Comparison of ENCODE assay signal across 17 mouse cellular contexts in the genomic region with DNA sequence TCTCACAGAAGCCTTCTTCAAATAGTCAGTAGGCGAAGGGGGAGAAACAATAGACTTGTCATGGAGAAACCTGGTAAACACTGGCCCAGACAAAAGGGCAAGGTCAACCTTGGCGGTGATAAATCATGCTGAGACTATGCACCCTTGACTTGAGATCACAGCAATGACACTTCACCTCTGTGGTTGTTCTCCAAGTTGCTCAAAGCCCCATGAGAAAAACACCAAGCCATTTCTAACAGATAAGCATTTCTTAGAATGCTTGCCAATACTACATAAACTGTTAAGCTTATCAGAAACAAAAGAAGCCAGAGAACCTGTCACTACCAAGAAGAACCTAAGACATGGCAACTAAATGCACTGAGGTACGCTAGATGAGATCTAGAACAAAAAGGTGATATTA.
A peak's percentile ranks its signal among the peaks of the same experiment; 100 is the strongest.
DNase-seq lines count a peak whose midpoint lies in the region; ATAC-seq and TF ChIP-seq lines count a peak whose summit lies in the region.
"Had no signal": no experiment of that assay in that cellular context is flagged by ENCODE, and none has a peak within 500 bp of the region (broad histone marks: within the 10 kb centered on the region; RNA-seq: fewer than 3 reads in every experiment).

No protein-coding gene starts in this region.

- H3K4me2 ChIP-seq in liver, embryonic 14.5 days (ENCODE audit: low read depth) = no peak overlapping the region
- H3K4me2 ChIP-seq: embryonic facial prominence, embryonic 13.5 days had no signal

- no peak for TF ChIP-seq POLR2A in kidney, adult 2 months (IDR thresholded peaks at IDR 0.05; ENCODE audit: low read depth, low read length)

- peak; percentile 47 for ATAC-seq in G1E (ENCODE audit: extremely low read depth, insufficient number of reproducible peaks, low FRiP score, poor library complexity, severe bottlenecking)
- peak; percentile 70 for ATAC-seq in liver, embryonic 14.5 days (ENCODE audit: insufficient read depth)
- ATAC-seq: forebrain, embryonic 14.5 days; intestine, embryonic 16.5 days; Patski had no signal

- no peaks in the 10 kb centered on the region; the same call in 1 of the 2 replicates for H3K27me3 ChIP-seq in kidney, adult 2 months (replicated peaks; ENCODE audit: control insufficient read depth, insufficient read depth, low read length)
- no peaks in the 10 kb centered on the region for H3K27me3 ChIP-seq in G1E (ENCODE audit: insufficient read depth, low read length)
- H3K27me3 ChIP-seq in liver, embryonic 14.5 days (ENCODE audit: control insufficient read depth, insufficient read depth, low read length) = no peaks in the 10 kb centered on the region
- H3K27me3 ChIP-seq: embryonic facial prominence, embryonic 13.5 days; Patski had no signal

- 79% methylated on average over 3 of the region's 3 CpGs for WGBS in kidney, adult 2 months
- 24% methylated on average over 3 of the region's 3 CpGs for WGBS in liver, embryonic 14.5 days (ENCODE audit: insufficient replicate concordance)

- H3K4me1 ChIP-seq in kidney, adult 2 months (ENCODE audit: control insufficient read depth, insufficient read depth, low read length) = no peaks in the 10 kb centered on the region
- no peaks in the 10 kb centered on the region for H3K4me1 ChIP-seq in G1E (ENCODE audit: insufficient read depth, low read depth, low read length)
- H3K4me1 ChIP-seq in liver, embryonic 14.5 days (replicated peaks; ENCODE audit: control insufficient read depth in 2 of 2, insufficient read depth in 2 of 2, low read length in 1 of 2) = peaks cover 12 to 19% of the 10 kb centered on the region in 2 experiments
- H3K4me1 ChIP-seq: embryonic facial prominence, embryonic 13.5 days had no signal

- no peak overlapping the region for H3K9ac ChIP-seq in liver, embryonic 14.5 days (replicated peaks)
- H3K9ac ChIP-seq: embryonic facial prominence, embryonic 13.5 days had no signal

- H3K36me3 ChIP-seq in kidney, adult 2 months (ENCODE audit: control insufficient read depth, insufficient read depth, low read length) = no peaks in the 10 kb centered on the region
- no peaks in the 10 kb centered on the region for H3K36me3 ChIP-seq in G1E (replicated peaks)
- no peaks in the 10 kb centered on the region for H3K36me3 ChIP-seq in liver, embryonic 14.5 days (replicated peaks; ENCODE audit: control insufficient read depth, insufficient read depth, low read depth)
- H3K36me3 ChIP-seq: embryonic facial prominence, embryonic 13.5 days had no signal

- peak; percentile 72 for TF ChIP-seq EP300 in liver, embryonic 14.5 days (IDR thresholded peaks at IDR 0.05; ENCODE audit: low read depth)

- H3K4me3 ChIP-seq in kidney, adult 2 months (ENCODE audit: insufficient read depth, low read depth, low read length) = no peak overlapping the region
- no peak overlapping the region for H3K4me3 ChIP-seq in G1E (ENCODE audit: low read depth, low read length)
- no peak overlapping the region for H3K4me3 ChIP-seq in liver, embryonic 14.5 days (ENCODE audit: insufficient read depth in 1 of 2, low read depth in 2 of 2, low read length in 2 of 2)
- H3K4me3 ChIP-seq: embryonic facial prominence, embryonic 13.5 days had no signal

- DNase-seq in kidney, adult 2 months = peak; percentile 14
- no peak for DNase-seq in kidney, adult 9 months
- no peak for DNase-seq in G1E (ENCODE audit: low spot score)
- peak; percentile 30 for DNase-seq in adrenal gland, postnatal 25 days
- peak; percentile 22 to 46 (median 24) for DNase-seq in liver, embryonic 14.5 days (ENCODE audit: low read depth in 3 of 3, low spot score in 3 of 3)
- no peak for DNase-seq in gastrocnemius, postnatal 4 days (ENCODE audit: low spot score in 2 of 2)
- no peak for DNase-seq in layer of hippocampus, adult 11-12 months (ENCODE audit: low spot score)
- DNase-seq in cerebellum, postnatal 4 days (ENCODE audit: low spot score in 2 of 2) = no peak
- DNase-seq: cerebellum, adult 2 months; gastrocnemius, postnatal 36 days; layer of hippocampus, postnatal 36 days; lung, postnatal 4 days; thymus, adult 2 months had no signal

- TF ChIP-seq CTCF in kidney, adult 2 months (conservative IDR thresholded peaks at IDR 0.05; ENCODE audit: insufficient read depth, insufficient read length, low read depth, low read length) = no peak
- TF ChIP-seq CTCF in G1E (IDR thresholded peaks at IDR 0.05; ENCODE audit: low read depth, low read length) = no peak
- no peak for TF ChIP-seq CTCF in liver, embryonic 14.5 days (IDR thresholded peaks at IDR 0.05; ENCODE audit: low read depth)

- H3K27ac ChIP-seq in kidney, adult 2 months (ENCODE audit: insufficient read depth, low read depth, low read length) = no peak overlapping the region
- H3K27ac ChIP-seq in liver, embryonic 14.5 days = no peak overlapping the region
- H3K27ac ChIP-seq: embryonic facial prominence, embryonic 13.5 days had no signal

- peaks cover 11% of the 10 kb centered on the region for H3K9me3 ChIP-seq in G1E (replicated peaks)
- H3K9me3 ChIP-seq in liver, embryonic 14.5 days (ENCODE audit: control insufficient read depth, low read length) = no peaks in the 10 kb centered on the region
- H3K9me3 ChIP-seq: embryonic facial prominence, embryonic 13.5 days had no signal

Comparison
In these comparisons a context has a peak if more than half of its experiments do, and no peak if none do; other contexts are left out.
1. DNase-seq: peak in kidney, adult 2 months (single experiment), adrenal gland, postnatal 25 days (single experiment) and liver, embryonic 14.5 days (3 of 3); none in kidney, adult 9 months (single experiment), G1E (single experiment), gastrocnemius, postnatal 4 days (0 of 2), layer of hippocampus, adult 11-12 months (single experiment) and cerebellum, postnatal 4 days (0 of 2).